Mouse (Mus musculus): ENCODE data around the gene Myh2.

Gene Myh2

GRCm38 (mm10) chr11:67151651-67152630 lies 18.9 kb upstream of the Myh2 start:
- DNase-seq (ENCODE audit: extremely low spot score): no peak

- no peak for DNase-seq (ENCODE audit: extremely low spot score)
Observed at GRCm38 (mm10) chr11:67153123-67153522, 17.7 kb upstream of the Myh2 start.

GRCm38 (mm10) chr11:67153843-67154242 lies 17.0 kb upstream of the Myh2 start:
- no peak for DNase-seq (ENCODE audit: extremely low spot score)

GRCm38 (mm10) chr11:67155650-67156049 lies 15.2 kb upstream of the Myh2 start:
- no peak for DNase-seq (ENCODE audit: extremely low spot score)

GRCm38 (mm10) chr11:67160131-67160530 lies 10.7 kb upstream of the Myh2 start:
- no peak for DNase-seq (ENCODE audit: extremely low spot score)

DNA sequence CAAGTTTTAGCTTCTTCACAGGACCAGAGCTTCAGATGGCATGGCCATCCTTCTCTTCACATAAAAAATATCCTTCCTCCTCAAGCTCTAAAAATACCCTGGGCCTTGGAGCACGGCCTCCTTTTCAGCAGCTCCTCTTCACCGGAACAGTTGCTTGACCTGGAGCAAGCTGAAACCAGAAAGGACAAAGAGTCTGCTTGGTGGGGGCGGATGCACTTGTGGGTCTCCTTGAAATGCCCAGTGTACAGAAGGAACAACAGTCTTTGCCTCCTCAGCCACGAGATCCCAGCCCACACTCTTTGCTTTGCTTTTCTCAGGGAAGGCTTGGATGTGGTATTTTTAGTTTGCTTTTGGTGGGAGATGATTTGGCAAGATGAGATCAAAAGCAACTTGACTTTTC lies 7.1 kb upstream of the Myh2 start:
- no peak for DNase-seq (ENCODE audit: extremely low spot score)

- no peak for DNase-seq (ENCODE audit: extremely low spot score)
Observed at GRCm38 (mm10) chr11:67164851-67165250, 6.0 kb upstream of the Myh2 start.

- no peak for DNase-seq (ENCODE audit: extremely low spot score)
Observed at GRCm38 (mm10) chr11:67169301-67169700, 1.5 kb upstream of the Myh2 start.

DNA sequence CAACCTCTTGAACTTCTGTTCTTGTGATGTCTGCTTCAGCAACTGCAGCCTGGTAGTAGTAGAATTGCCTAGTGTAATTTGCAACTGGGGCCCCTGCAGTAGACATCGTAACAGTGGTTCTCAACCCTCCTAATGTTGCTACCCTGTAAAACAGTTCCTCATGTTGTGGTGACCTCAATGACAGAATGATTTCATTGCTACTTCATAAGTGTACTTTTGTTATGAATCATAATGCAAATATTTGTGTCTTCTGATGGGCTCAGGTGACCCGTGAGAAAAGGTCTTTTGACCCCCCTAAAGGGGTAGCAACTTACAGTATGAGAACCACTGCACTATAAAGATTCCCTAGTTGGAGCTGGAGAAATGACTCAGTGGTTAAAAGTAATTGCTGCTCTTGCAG lies 1.6 kb downstream of the Myh2 start:
- DNase-seq (ENCODE audit: extremely low spot score): no peak

GRCm38 (mm10) chr11:67176376-67176775 lies 5.5 kb downstream of the Myh2 start:
- DNase-seq (ENCODE audit: extremely low spot score): no peak

DNA sequence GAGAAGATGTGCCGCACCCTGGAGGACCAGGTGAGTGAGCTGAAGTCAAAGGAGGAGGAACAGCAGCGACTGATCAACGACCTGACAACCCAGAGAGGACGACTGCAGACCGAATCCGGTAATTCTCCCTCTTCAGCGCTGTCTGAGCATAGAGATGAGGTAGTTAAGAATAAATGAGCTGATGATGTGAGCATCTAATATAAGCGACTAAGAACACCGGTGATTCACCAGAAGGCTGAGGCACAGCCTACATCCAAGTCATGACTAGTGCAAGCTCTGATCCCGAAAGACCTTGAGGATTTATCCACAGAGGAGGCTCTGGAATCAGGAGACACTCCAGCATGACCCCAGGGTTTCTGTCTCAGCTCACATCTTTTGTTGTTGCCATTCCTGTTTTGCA lies 19.5 kb downstream of the Myh2 start:
- DNase-seq (ENCODE audit: extremely low spot score): no peak

- DNase-seq (ENCODE audit: extremely low spot score): no peak
Observed at GRCm38 (mm10) chr11:67190814-67191213, 20.0 kb downstream of the Myh2 start.

GRCm38 (mm10) chr11:67191496-67191895 lies 20.7 kb downstream of the Myh2 start:
- no peak for DNase-seq (ENCODE audit: extremely low spot score)

- no peak for DNase-seq (ENCODE audit: extremely low spot score)
Observed at GRCm38 (mm10) chr11:67199321-67199720, 28.5 kb downstream of the Myh2 start.

DNA sequence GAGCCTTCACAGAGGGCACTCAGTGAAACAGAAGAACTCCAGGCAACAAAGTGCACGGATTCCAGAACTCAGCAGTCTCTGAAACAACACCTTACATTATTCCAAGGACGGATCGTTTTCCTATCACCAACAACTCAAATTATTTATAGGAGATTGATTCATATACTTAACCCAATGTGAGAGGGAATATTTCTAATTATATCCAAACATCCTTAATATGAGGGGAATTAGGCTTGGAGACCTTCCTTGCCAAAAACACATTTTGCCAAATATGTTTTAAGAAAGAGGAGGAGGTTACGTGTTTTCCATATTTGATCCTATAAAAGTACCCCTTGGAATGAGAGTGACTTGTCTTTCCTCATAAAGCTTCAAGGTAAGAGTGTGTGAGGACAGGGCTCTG lies 28.9 kb downstream of the Myh2 start, which contains the start of gene Myh1:
Gene Myh1 (plus strand): TSS at position 301 of the 400 bp plus-strand sequence.
- DNase-seq (ENCODE audit: extremely low spot score): no peak

GRCm38 (mm10) chr11:67204766-67205165 lies 33.9 kb downstream of the Myh2 start:
- no peak for DNase-seq (ENCODE audit: extremely low spot score)

GRCm38 (mm10) chr11:67221803-67222202 lies 51.0 kb downstream of the Myh2 start:
- no peak for DNase-seq (ENCODE audit: extremely low spot score)

DNA sequence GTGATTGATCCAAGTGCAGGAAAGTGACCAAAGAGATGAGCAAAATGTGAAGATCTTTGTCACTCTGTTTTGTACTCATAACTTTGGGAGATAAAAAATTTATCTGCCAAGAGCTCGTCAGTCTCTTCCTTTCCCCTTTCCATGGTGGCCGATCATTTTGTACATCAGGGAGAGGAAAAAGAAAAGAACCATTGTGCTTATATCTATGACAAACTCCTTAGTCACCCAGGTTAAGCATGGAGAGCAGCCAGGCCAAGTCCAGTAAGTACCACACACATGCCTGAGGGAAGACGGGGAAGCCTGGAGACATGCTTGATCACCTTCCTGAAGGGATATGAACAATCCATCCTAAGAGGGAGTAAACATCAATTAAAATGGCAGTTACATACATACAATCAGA lies 53.6 kb downstream of the Myh2 start:
- no peak for DNase-seq (ENCODE audit: extremely low spot score)

DNA sequence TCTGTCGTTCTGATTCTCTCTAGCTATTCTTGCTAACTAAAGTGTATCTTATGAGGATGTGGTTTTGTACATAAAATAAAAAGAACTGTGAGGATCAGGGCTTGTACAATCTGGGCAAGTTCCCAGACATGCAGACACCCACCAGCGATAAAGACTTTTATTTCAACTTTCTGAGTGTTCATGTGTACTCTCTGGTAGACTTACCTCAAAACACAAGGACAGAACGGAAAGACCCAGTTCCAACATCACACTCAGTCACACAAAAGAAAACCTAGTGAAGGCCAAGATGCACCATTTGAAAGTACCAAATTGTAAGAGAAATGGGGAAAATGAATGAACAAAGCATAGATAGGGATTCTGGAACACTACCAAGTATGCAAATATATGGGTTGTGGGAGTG lies 57.9 kb downstream of the Myh2 start:
- DNase-seq (ENCODE audit: extremely low spot score): no peak

- DNase-seq (ENCODE audit: extremely low spot score): no peak
Observed at GRCm38 (mm10) chr11:67229166-67229565, 58.3 kb downstream of the Myh2 start.

DNA sequence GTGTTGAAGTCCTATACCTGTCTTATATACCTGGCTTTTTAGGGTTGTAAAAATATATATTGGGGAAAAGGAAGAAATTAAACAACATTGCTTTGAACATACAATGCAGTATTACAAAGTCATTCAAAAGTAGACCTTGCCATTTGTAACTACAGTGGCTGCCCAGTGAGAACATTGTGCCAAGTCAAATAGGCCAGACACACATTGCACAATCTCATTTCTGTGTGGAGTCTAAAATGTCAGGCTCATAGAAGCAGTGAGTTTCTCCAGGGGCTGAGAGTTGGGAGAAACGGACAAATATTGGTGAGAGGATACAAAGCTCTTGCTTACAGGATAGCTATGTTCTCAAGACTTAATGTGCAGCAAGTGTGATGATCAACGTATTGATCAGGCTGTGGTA lies 59.1 kb downstream of the Myh2 start:
- no peak for DNase-seq (ENCODE audit: extremely low spot score)

GRCm38 (mm10) chr11:67235639-67236358 lies 65.0 kb downstream of the Myh2 start:
- peak; percentile 40 for DNase-seq (ENCODE audit: extremely low spot score)

DNA sequence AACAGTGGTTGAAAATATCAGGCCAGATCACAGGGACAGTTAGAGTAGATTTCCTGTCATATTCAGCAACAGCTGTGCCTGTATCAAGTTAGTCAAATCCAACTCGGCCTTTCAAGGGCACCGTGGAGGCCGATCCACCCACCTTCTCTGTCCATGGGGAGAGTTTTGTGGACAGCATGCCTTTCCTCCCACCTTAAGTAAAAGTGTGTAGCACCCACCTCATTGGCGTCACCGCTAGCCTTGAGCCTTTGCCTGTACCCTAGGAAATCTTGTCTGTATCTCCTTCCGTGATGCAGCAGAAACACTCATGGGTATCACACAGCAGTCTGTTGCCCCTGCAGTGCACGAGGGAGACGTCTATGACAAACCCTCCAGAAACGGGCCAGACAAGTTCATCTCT lies 66.0 kb downstream of the Myh2 start:
- no peak for DNase-seq (ENCODE audit: extremely low spot score)

All from embryo, embryonic 9.5 days (tissue).